Mouse (Mus musculus) erythroblast, embryonic 14.5 days (primary cell): Measurements from ENCODE around the gene Asb17. TPM values are rescaled to one million over a fixed set of nuclear protein-coding genes. Genes with fewer than 3 reads are reported as not detected.
A peak's percentile ranks its signal among the peaks of the same experiment; 100 is the strongest.

Experiments
- H3K27me3 ChIP-seq: 2 replicates; pipeline ENCODE4 v1.6.1; 2012; ENCODE audit warnings: inconsistent platforms; ENCODE audit not compliant: control insufficient read depth
- H3K36me3 ChIP-seq: 2 replicates; pipeline ENCODE4 v1.6.1; 2012; ENCODE audit warnings: mild to moderate bottlenecking, inconsistent platforms; ENCODE audit not compliant: control insufficient read depth
- H3K4me1 ChIP-seq: 2 replicates; pipeline ENCODE4 v1.6.1; 2012; ENCODE audit warnings: inconsistent platforms; ENCODE audit not compliant: control insufficient read depth
- H3K4me3 ChIP-seq: replicated peaks from 2 replicates; pipeline ENCODE3; 2012; ENCODE audit warnings: moderate library complexity, mild to moderate bottlenecking, inconsistent platforms
- H3K9me3 ChIP-seq: 2 replicates; pipeline ENCODE4 v1.6.1; 2012; ENCODE audit warnings: low read length, inconsistent platforms, mixed read lengths; ENCODE audit not compliant: control insufficient read depth
- GATA1 ChIP-seq: IDR thresholded peaks from 2 replicates; pipeline ENCODE4 v1.6.1; 2012; ENCODE audit warnings: low read length, inconsistent platforms, mixed read lengths
- TAL1 ChIP-seq: IDR thresholded peaks from 3 replicates; pipeline ENCODE4 v1.6.1; 2012; ENCODE audit warnings: low read length, inconsistent platforms, mixed read lengths
- polyA plus RNA-seq: library from polyadenylated mRNA; stranded (reverse); fragments of >175 nt; gene quantifications from 2 replicates; pipeline ENCODE4 v1.2.3, GENCODE M21; 2012

Gene Asb17
- polyA plus RNA-seq: not detected in 2 replicates

DNA sequence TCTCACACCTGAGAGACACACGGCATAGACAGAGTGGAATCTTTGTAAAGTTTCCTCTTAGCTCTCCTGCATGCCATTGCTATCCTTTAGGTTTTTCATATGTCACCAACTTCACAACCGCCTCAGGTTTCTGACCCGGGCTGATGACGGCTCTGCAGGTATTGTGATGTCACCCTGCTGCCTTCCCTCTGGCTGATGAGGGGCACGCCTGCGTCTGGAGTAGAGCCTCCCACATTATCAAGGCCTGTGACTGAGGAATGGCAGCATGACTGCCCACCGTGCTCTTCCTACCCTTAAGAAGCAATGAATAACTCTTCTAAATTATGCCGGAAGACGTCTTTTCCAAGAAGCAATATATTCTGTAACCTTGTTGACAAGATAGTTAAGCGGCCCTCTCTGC is at the start of gene Asb17:
Asb17 (plus strand) TSS at position 180 of the 400 bp plus-strand sequence.
- H3K4me1 ChIP-seq: peaks cover 58% of the 10 kb centered on the region
- TF ChIP-seq TAL1 (no peak), GATA1 (no peak)
- H3K36me3 ChIP-seq: peaks cover 46% of the 10 kb centered on the region

GRCm38 (mm10) chr3:153797574-153797973 is 46.4 kb upstream of the Asb17 start:
- H3K27me3 ChIP-seq: no peaks in the 10 kb centered on the region
- peaks cover 86% of the 10 kb centered on the region for H3K4me1 ChIP-seq
- H3K4me3 ChIP-seq: no peak overlapping the region
- TF ChIP-seq TAL1 (no peak), GATA1 (no peak)
- H3K36me3 ChIP-seq: peaks cover 11% of the 10 kb centered on the region
- peaks cover 11% of the 10 kb centered on the region for H3K9me3 ChIP-seq

More for the DNA sequence above, at the start of gene Asb17:
- no peaks in the 10 kb centered on the region for H3K9me3 ChIP-seq
- no peak within 1 kb of the TSS for H3K4me3 ChIP-seq
- H3K27me3 ChIP-seq: no peaks in the 10 kb centered on the region

DNA sequence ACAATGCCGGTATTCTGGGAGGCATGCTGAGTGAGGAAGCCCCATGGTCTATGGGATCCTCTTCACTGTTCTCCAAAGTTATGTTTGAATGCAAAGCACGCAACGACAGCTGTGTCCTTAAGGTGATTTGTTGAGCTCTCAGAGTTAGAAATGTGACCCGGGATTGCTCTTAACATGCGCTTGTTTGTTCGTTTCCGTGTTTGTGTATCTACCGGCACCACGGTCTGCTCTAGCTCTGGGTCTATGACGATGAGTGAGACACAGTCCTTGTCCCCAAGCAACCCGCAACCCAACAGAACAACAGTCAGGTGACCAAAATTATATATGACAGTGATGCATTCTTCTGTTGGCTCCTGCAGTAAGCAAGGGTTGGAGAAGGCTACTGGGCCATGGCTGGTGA is 44.4 kb upstream of the Asb17 start:
- Histone ChIP-seq H3K4me1 (peaks cover 87% of the 10 kb centered on the region), H3K27me3 (no peaks in the 10 kb centered on the region), H3K4me3 (no peak overlapping the region), H3K36me3 (peaks cover 3% of the 10 kb centered on the region), H3K9me3 (peaks cover 3% of the 10 kb centered on the region)
- TF ChIP-seq TAL1: no peak
- no peak for TF ChIP-seq GATA1

DNA sequence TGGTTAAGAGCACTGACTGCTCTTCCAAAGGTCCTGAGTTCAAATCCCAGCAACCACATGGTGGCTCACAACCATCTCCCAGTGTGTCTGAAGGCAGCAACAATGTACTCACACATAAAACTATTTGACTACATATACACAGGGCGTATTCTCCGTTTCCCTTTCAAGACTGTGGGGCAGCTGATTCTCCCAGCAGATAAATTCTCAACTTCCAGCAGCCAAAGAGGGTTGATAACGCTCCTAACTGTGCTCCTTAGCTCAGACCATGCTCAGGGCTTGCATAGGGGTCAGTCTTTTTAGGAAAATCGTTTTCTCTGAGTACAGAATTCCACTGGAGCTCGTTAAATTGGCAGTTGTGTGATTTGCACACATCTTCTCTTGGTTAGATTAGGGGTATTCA is 43.3 kb upstream of the Asb17 start:
- Histone ChIP-seq H3K4me1 (peaks cover 88% of the 10 kb centered on the region), H3K4me3 (peak overlapping the region; percentile 3), H3K27me3 (no peaks in the 10 kb centered on the region)

DNA sequence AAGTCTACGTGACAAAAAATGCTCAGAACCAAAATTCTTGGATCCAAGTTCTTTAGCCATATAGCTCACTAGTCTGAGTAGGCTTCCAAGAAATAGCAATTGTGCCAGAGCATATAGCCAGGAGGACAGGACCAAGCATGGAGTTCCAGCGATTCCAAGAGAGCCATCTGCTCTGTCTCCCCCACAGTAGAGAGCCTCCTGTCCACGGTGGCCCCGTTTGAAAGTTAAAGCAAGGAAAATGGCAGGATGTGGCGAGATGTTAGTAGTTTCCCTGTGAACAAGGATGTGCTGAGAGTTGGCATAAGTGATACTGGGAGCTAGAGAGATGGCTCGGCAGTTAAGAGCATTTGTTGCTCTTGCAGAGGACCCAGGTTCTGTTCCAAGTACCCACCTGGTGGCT is 42.5 kb upstream of the Asb17 start:
- Histone ChIP-seq H3K4me3 (no peak overlapping the region), H3K36me3 (no peaks in the 10 kb centered on the region; the same call in 1 of the 2 replicates), H3K4me1 (peaks cover 96% of the 10 kb centered on the region), H3K9me3 (no peaks in the 10 kb centered on the region), H3K27me3 (no peaks in the 10 kb centered on the region)
- TF ChIP-seq TAL1: no peak
- TF ChIP-seq GATA1: no peak

More for the DNA sequence above, 43.3 kb upstream of the Asb17 start:
- TF ChIP-seq GATA1: peak; percentile 88
- no peak for TF ChIP-seq TAL1
- Histone ChIP-seq H3K9me3 (no peaks in the 10 kb centered on the region), H3K36me3 (no peaks in the 10 kb centered on the region; the same call in 1 of the 2 replicates)

GRCm38 (mm10) chr3:153802640-153803039 is 41.4 kb upstream of the Asb17 start:
- H3K4me3 ChIP-seq: peak overlapping the region; percentile 19
- H3K36me3 ChIP-seq: peaks cover 3% of the 10 kb centered on the region; the same call in 1 of the 2 replicates
- no peaks in the 10 kb centered on the region for H3K9me3 ChIP-seq
- TF ChIP-seq TAL1 (peak; percentile 78), GATA1 (peak; percentile 88)
- H3K4me1 ChIP-seq: peaks cover 99% of the 10 kb centered on the region
- no peaks in the 10 kb centered on the region for H3K27me3 ChIP-seq

- Histone ChIP-seq H3K36me3 (peaks cover 3% of the 10 kb centered on the region; the same call in 1 of the 2 replicates), H3K4me3 (no peak overlapping the region), H3K27me3 (no peaks in the 10 kb centered on the region), H3K4me1 (peaks cover 98% of the 10 kb centered on the region), H3K9me3 (no peaks in the 10 kb centered on the region)
- no peak for TF ChIP-seq TAL1
Measured at GRCm38 (mm10) chr3:153804032-153804431, 40.0 kb upstream of the Asb17 start.

DNA sequence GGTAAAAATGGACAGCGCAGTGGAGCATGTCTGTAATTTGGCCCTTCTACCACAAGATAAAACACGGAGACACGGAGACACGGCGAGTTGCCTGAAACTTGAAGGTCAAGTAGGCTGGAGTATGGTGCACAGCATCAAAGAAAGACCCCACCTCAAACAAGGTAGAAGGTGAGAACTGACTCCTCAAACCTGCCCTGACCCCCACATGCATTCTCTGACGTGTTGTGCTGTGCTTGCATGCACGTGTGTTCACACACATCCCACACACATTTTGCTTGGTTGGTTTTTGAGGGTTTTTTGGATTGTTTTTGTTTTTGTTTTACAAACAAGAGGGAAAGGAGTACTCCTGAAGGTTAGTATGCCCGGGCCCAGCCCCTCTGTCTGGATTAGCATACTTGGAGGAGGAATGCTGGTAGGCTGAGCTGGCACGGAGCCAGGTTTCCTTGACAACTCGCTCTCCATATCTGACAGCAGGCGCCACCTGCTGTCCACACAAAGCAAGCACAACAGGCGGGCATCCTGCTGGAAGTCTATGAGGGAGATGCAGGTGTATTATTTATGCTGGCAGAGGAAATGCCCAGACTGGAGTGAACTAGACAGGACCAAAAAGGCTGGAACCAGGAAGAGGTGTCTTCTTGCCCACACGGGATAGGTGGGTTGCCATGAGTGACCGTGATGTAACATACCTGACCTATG is 37.8 kb upstream of the Asb17 start:
- H3K27me3 ChIP-seq: no peaks in the 10 kb centered on the region; the same call in 1 of the 2 replicates
- H3K9me3 ChIP-seq: no peaks in the 10 kb centered on the region
- H3K4me1 ChIP-seq: peaks cover 89% of the 10 kb centered on the region
- TF ChIP-seq TAL1 (no peak), GATA1 (no peak; the same call in 1 of the 2 replicates)
- no peak overlapping the region for H3K4me3 ChIP-seq
- peaks cover 3% of the 10 kb centered on the region; the same call in 1 of the 2 replicates for H3K36me3 ChIP-seq

GRCm38 (mm10) chr3:153806773-153807443 is 37.1 kb upstream of the Asb17 start:
- H3K9me3 ChIP-seq: no peaks in the 10 kb centered on the region
- TF ChIP-seq GATA1 (no peak), TAL1 (no peak)
- peaks cover 3% of the 10 kb centered on the region; the same call in 1 of the 2 replicates for H3K36me3 ChIP-seq
- peaks cover 82% of the 10 kb centered on the region for H3K4me1 ChIP-seq
- no peak overlapping the region for H3K4me3 ChIP-seq
- H3K27me3 ChIP-seq: no peaks in the 10 kb centered on the region; the same call in 1 of the 2 replicates
